Mouse (Mus musculus) 3134 (cell line): ENCODE results near the gene Hoxa10.

Experiments
- DNase-seq: peaks from one replicate; pipeline ENCODE4 v3.0.0-alpha.2; 2011; ENCODE audit warnings: low spot score; ENCODE audit not compliant: insufficient read length; ENCODE audit errors: extremely low read depth

Hoxa10 gene

GRCm38 (mm10) chr6:52263321-52263585, 22.6 kb upstream of the Hoxa10 start:
- DNase-seq = no peak

GRCm38 (mm10) chr6:52262463-52263320, 22.0 kb upstream of the Hoxa10 start:
- no peak for DNase-seq

DNA sequence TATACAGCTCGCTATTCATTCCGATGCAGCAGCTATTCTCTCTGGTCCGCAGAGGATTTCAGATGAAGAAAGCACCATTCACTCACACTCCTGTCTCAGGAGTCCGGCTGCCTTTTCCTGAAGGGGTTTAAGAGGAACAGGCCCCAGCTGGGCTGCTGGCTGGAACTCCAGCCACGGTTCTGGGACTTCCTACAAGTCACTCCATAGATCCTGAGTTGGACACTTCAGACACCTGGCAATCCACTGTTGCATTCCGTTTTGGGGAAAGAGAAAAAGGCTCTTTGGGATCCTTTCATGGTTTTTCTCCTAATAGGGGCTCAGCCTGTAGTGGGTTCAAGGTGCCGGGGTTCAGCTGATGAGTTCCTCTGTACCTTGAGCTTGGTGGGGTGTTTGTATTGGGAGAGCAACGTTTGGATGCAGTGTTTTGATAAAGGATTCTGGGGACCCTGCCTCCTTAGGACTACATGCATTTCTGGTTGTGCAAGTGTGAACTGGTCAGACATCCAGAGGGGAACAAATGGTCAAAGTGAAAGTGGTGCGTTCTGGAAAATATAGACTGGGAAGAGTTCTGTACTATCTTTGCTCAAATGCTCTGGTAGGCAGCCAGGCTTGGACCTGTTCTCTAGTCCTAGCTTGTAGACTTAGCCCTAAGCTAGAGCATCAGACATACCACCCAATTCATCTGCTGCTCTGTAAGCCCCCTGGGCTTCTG, 21.3 kb upstream of the Hoxa10 start:
- no peak for DNase-seq

GRCm38 (mm10) chr6:52260654-52261575, 20.3 kb upstream of the Hoxa10 start, which contains the start of gene Hoxa13:
Gene Hoxa13 (minus strand): TSS chr6:52260880.
- DNase-seq = no peak

DNA sequence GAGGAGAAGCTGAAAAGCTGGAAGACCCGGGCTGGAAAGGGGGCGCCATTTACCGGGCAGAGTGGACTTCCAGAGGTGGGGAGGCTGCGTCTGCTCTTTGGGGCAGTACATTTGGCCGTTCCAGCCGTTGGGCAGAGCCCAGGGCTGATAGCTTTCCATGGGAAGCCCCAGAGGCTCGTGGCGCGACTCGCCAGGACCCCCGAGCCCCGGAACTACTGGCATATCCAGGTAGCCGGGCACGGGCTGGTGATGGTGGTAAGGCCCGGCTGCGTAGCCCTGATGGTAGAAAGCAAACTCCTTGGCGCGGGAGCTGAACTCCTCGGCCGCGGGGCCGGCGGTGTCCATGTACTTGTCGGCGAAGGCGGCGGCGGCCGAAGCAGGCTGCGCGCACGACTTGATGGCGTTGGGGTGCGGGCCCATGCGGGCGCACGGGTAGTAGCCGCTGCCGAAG, 19.2 kb upstream of the Hoxa10 start:
- no peak for DNase-seq

- no peak for DNase-seq
Measured at GRCm38 (mm10) chr6:52259081-52259790, 18.6 kb upstream of the Hoxa10 start.

- no peak for DNase-seq
Measured at GRCm38 (mm10) chr6:52256956-52257355, 16.3 kb upstream of the Hoxa10 start.

- no peak for DNase-seq
Measured at GRCm38 (mm10) chr6:52253511-52254500, 13.2 kb upstream of the Hoxa10 start.

- no peak for DNase-seq
Measured at GRCm38 (mm10) chr6:52252775-52253376, 12.2 kb upstream of the Hoxa10 start.

DNA sequence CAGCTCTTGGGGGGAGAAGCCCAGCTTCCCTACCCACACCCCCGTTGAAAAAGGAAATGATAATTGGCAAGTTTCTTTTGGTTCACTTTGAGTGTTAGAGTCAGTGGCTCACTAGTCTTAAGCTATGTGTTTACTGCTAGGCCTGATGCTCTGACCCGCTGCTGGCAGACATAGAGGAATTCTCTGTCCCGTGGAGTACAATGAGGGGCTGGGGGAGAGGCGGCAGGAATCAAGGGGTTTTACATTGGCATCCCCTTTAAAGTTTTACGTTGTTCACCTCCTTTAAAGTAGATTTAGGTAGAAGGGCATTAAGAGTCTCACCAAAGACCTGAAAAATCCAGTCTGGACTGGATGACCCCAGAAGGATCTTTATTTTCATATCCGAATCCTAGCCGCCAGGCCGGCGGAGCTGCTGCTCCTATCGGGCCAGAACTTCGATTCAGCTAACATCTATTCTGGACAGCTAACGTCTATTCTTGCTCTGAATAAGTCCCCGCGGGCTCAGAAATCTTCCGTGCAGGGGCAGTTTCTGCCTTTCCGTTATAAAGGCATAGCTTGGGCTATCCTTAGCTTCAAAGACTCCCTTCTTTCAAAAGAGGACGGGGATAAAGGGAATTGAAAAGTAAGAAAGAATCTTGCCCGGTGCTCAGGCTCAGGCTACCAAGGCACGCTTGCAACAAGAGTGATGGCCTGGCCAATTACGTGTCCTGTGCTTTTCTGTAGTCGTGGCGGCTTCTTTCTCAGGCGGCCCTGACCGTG, 11.5 kb upstream of the Hoxa10 start:
- no peak for DNase-seq

- no peak for DNase-seq
Measured at GRCm38 (mm10) chr6:52251177-52251879, 10.7 kb upstream of the Hoxa10 start.

GRCm38 (mm10) chr6:52249826-52250225, 9.2 kb upstream of the Hoxa10 start:
- no peak for DNase-seq

DNA sequence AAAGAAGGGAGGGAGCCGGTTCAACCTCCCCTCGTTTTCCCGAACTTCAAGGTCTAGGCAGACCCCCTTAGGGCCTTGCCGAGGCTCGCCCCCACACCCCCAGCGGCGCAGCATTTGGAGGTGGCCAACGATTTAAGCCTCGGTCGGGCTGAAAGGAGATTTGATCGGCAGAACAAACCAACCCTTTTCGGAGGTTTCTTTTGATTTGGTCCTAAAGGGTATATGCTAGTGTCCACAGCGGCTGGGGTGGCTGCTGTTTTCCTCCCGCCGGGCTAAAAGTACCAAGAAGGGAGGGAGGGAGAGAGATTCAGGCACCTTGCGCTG, 8.7 kb upstream of the Hoxa10 start:
- DNase-seq = no peak

- no peak for DNase-seq
Measured at GRCm38 (mm10) chr6:52248638-52249414, 8.2 kb upstream of the Hoxa10 start.

DNA sequence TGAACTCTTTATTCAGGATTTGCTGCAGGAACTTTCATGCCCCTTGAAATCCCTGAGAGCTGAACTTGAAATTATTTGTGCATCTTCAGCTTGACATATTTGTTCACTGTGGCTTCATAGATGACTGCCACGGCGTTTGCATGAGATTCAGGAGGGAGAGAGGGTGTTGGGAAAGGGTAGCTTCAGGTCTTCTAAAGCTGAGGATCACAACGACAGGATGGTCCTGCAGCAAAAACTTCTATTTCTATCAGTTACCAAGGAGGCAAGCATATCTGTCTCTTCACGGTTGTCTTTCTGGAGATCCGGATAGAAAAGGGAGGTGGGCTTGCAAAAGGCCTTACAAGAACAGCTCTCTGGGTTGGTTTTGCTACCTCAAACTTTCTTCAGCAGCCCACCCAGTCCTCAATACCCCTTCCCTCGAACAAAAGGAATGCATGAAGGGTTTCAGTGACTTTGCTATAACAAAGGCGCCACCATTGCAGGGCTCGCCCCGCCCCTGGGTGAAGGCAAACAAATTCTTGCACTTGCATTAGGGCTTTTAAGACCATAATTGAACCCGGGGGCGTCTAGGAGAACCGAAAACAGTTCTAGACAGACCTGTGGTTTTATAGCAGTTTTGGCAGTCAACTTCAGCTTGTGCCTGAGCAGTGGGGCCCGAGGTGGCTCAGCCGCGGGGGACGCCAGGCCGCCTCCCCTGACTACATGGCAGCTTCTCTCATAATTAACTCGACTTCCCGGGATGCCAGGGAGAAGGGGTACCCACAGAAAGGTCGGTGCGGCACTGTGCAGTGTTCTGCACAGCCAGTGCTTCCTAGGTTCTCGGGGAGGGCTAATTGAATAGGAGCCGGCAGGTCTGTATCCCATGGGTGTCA, 7.3 kb upstream of the Hoxa10 start:
- DNase-seq = no peak

DNA sequence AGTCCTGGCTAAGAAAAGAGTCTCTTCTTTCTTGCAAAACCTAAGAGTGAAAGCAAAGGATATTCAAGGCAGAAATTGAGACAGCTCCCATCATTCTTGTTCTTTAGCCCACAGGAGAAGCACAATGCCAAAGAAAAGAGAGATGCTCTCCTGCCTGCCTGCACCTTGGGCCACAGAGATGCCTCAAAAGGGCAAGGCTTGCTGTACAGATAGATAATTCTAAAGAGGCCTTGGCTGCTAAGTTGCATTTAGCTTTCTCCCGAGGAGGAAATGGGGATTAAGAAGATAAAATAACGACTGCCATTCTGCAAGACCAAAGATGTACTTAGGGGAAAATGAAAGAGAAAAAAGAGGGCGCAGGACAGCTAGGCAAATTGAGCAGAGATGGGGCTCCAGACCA, 6.3 kb upstream of the Hoxa10 start:
- DNase-seq = no peak
